Mouse (Mus musculus): ENCODE data around the gene Batf2. TPM values are rescaled to one million over a fixed set of nuclear protein-coding genes. Genes with fewer than 3 reads are reported as not detected.

The Batf2 gene
- polyA plus RNA-seq (2014; fragmentation: Nextera tagmentation; extraction: Ambion mirVana) = not detected in 2 replicates

GRCm38 (mm10) chr19:6140678-6141393, at the start of gene Batf2:
Batf2 (plus strand) TSS chr19:6140983.
- H3K36me3 ChIP-seq (ENCODE audit: control insufficient read depth, insufficient read depth, low read length) = peaks cover 19% of the 10 kb centered on the region
- H3K27ac ChIP-seq (ENCODE audit: low read depth, low read length) = peak within 1 kb of the TSS; percentile 94
- DNase-seq (ENCODE audit: low spot score) (peak; percentile 98), ATAC-seq (peak; percentile 95)
- H3K27me3 ChIP-seq (replicated peaks; ENCODE audit: control insufficient read depth, insufficient read depth, low read length) = no peaks in the 10 kb centered on the region
- H3K4me3 ChIP-seq (ENCODE audit: low read depth, low read length) = peak within 1 kb of the TSS; percentile 48
- no peaks in the 10 kb centered on the region for H3K9me3 ChIP-seq (replicated peaks; ENCODE audit: control insufficient read depth, low read length)
- peaks cover 8% of the 10 kb centered on the region for H3K4me1 ChIP-seq (ENCODE audit: control insufficient read depth, insufficient read depth, low read length)
- peak within 1 kb of the TSS; percentile 80 for H3K9ac ChIP-seq (ENCODE audit: low read length)
- peak within 1 kb of the TSS; percentile 59 for H3K4me2 ChIP-seq (ENCODE audit: low read length)
- under 1% methylated on average over 68 of the region's 68 CpGs for WGBS

GRCm38 (mm10) chr19:6094119-6094518, 46.7 kb upstream of the Batf2 start, which contains the start of gene AC131692.1:
AC131692.1 (plus strand) TSS chr19:6094419.
- no peak within 1 kb of the TSS for H3K27ac ChIP-seq (ENCODE audit: low read depth, low read length)
- no peaks in the 10 kb centered on the region for H3K27me3 ChIP-seq (replicated peaks; ENCODE audit: control insufficient read depth, insufficient read depth, low read length)
- ATAC-seq = no peak
- no peak within 1 kb of the TSS for H3K4me3 ChIP-seq (ENCODE audit: low read depth, low read length)
- 93% methylated on average over 7 of the region's 7 CpGs for WGBS
- H3K9ac ChIP-seq (ENCODE audit: low read length) = no peak within 1 kb of the TSS
- H3K9me3 ChIP-seq (replicated peaks; ENCODE audit: control insufficient read depth, low read length) = no peaks in the 10 kb centered on the region
- H3K4me2 ChIP-seq (ENCODE audit: low read length) = no peak within 1 kb of the TSS
- peaks cover 44% of the 10 kb centered on the region for H3K36me3 ChIP-seq (ENCODE audit: control insufficient read depth, insufficient read depth, low read length)
- no peak for DNase-seq (ENCODE audit: low spot score)
- no peaks in the 10 kb centered on the region for H3K4me1 ChIP-seq (ENCODE audit: control insufficient read depth, insufficient read depth, low read length)

GRCm38 (mm10) chr19:6097847-6098246, 42.9 kb upstream of the Batf2 start:
- H3K4me1 ChIP-seq (ENCODE audit: control insufficient read depth, insufficient read depth, low read length) = no peaks in the 10 kb centered on the region
- peaks cover 15% of the 10 kb centered on the region; the same call in 1 of the 2 replicates for H3K36me3 ChIP-seq (ENCODE audit: control insufficient read depth, insufficient read depth, low read length)
- no peaks in the 10 kb centered on the region for H3K9me3 ChIP-seq (replicated peaks; ENCODE audit: control insufficient read depth, low read length)
- H3K4me2 ChIP-seq (ENCODE audit: low read length) = no peak overlapping the region
- DNase-seq (ENCODE audit: low spot score) = no peak
- ATAC-seq = no peak
- H3K27ac ChIP-seq (ENCODE audit: low read depth, low read length) = no peak overlapping the region
- no peaks in the 10 kb centered on the region for H3K27me3 ChIP-seq (replicated peaks; ENCODE audit: control insufficient read depth, insufficient read depth, low read length)
- H3K4me3 ChIP-seq (ENCODE audit: low read depth, low read length) = no peak overlapping the region
- no peak overlapping the region for H3K9ac ChIP-seq (ENCODE audit: low read length)
- 89% methylated on average over 3 of the region's 3 CpGs for WGBS

GRCm38 (mm10) chr19:6101186-6101585, 39.6 kb upstream of the Batf2 start:
- WGBS = 84% methylated on average over 6 of the region's 6 CpGs
- no peak overlapping the region for H3K4me2 ChIP-seq (ENCODE audit: low read length)

GRCm38 (mm10) chr19:6102169-6102853, 38.5 kb upstream of the Batf2 start:
- Histone ChIP-seq H3K27me3 (replicated peaks; ENCODE audit: control insufficient read depth, insufficient read depth, low read length) (no peaks in the 10 kb centered on the region), H3K4me2 (ENCODE audit: low read length) (no peak overlapping the region), H3K4me1 (ENCODE audit: control insufficient read depth, insufficient read depth, low read length) (no peaks in the 10 kb centered on the region), H3K9ac (ENCODE audit: low read length) (no peak overlapping the region), H3K4me3 (ENCODE audit: low read depth, low read length) (no peak overlapping the region), H3K27ac (ENCODE audit: low read depth, low read length) (no peak overlapping the region), H3K36me3 (ENCODE audit: control insufficient read depth, insufficient read depth, low read length) (no peaks in the 10 kb centered on the region), H3K9me3 (replicated peaks; ENCODE audit: control insufficient read depth, low read length) (no peaks in the 10 kb centered on the region)
- DNase-seq (ENCODE audit: low spot score) (no peak), ATAC-seq (no peak)
- WGBS = 79% methylated on average over 6 of the region's 6 CpGs

More at GRCm38 (mm10) chr19:6101186-6101585, 39.6 kb upstream of the Batf2 start:
- Histone ChIP-seq H3K36me3 (ENCODE audit: control insufficient read depth, insufficient read depth, low read length) (no peaks in the 10 kb centered on the region), H3K27ac (ENCODE audit: low read depth, low read length) (no peak overlapping the region), H3K9ac (ENCODE audit: low read length) (no peak overlapping the region), H3K4me3 (ENCODE audit: low read depth, low read length) (no peak overlapping the region), H3K4me1 (ENCODE audit: control insufficient read depth, insufficient read depth, low read length) (no peaks in the 10 kb centered on the region), H3K27me3 (replicated peaks; ENCODE audit: control insufficient read depth, insufficient read depth, low read length) (no peaks in the 10 kb centered on the region), H3K9me3 (replicated peaks; ENCODE audit: control insufficient read depth, low read length) (no peaks in the 10 kb centered on the region)
- ATAC-seq (no peak), DNase-seq (ENCODE audit: low spot score) (no peak)

- H3K4me3 ChIP-seq (ENCODE audit: low read depth, low read length) = no peak overlapping the region
- ATAC-seq = no peak
- H3K27ac ChIP-seq (ENCODE audit: low read depth, low read length) = no peak overlapping the region
- H3K4me1 ChIP-seq (ENCODE audit: control insufficient read depth, insufficient read depth, low read length) = no peaks in the 10 kb centered on the region
- no peak overlapping the region for H3K4me2 ChIP-seq (ENCODE audit: low read length)
- 89% methylated on average over 4 of the region's 4 CpGs for WGBS
- H3K36me3 ChIP-seq (ENCODE audit: control insufficient read depth, insufficient read depth, low read length) = no peaks in the 10 kb centered on the region
- H3K27me3 ChIP-seq (replicated peaks; ENCODE audit: control insufficient read depth, insufficient read depth, low read length) = no peaks in the 10 kb centered on the region
- H3K9me3 ChIP-seq (replicated peaks; ENCODE audit: control insufficient read depth, low read length) = no peaks in the 10 kb centered on the region
- no peak for DNase-seq (ENCODE audit: low spot score)
- no peak overlapping the region for H3K9ac ChIP-seq (ENCODE audit: low read length)
These were observed 36.3 kb upstream of the Batf2 start for GRCm38 (mm10) chr19:6104476-6104875.

- Histone ChIP-seq H3K27me3 (replicated peaks; ENCODE audit: control insufficient read depth, insufficient read depth, low read length) (no peaks in the 10 kb centered on the region), H3K36me3 (ENCODE audit: control insufficient read depth, insufficient read depth, low read length) (no peaks in the 10 kb centered on the region), H3K27ac (ENCODE audit: low read depth, low read length) (no peak within 1 kb of the TSS), H3K4me2 (ENCODE audit: low read length) (no peak within 1 kb of the TSS), H3K9me3 (replicated peaks; ENCODE audit: control insufficient read depth, low read length) (no peaks in the 10 kb centered on the region), H3K4me3 (ENCODE audit: low read depth, low read length) (no peak within 1 kb of the TSS), H3K9ac (ENCODE audit: low read length) (no peak within 1 kb of the TSS), H3K4me1 (ENCODE audit: control insufficient read depth, insufficient read depth, low read length) (no peaks in the 10 kb centered on the region)
- WGBS = 91% methylated on average over 7 of the region's 7 CpGs
- no peak for ATAC-seq
- no peak for DNase-seq (ENCODE audit: low spot score)
These were observed 35.2 kb upstream of the Batf2 start, which contains the start of gene Naaladl1 for GRCm38 (mm10) chr19:6105586-6105985. Naaladl1 (plus strand) TSS chr19:6105782.

GRCm38 (mm10) chr19:6113116-6113515, 27.7 kb upstream of the Batf2 start:
- peaks cover 9% of the 10 kb centered on the region for H3K4me1 ChIP-seq (ENCODE audit: control insufficient read depth, insufficient read depth, low read length)
- no peaks in the 10 kb centered on the region for H3K27me3 ChIP-seq (replicated peaks; ENCODE audit: control insufficient read depth, insufficient read depth, low read length)
- DNase-seq (ENCODE audit: low spot score) = no peak
- H3K4me3 ChIP-seq (ENCODE audit: low read depth, low read length) = no peak overlapping the region
- H3K36me3 ChIP-seq (ENCODE audit: control insufficient read depth, insufficient read depth, low read length) = peaks cover 40% of the 10 kb centered on the region
- H3K9ac ChIP-seq (ENCODE audit: low read length) = no peak overlapping the region
- no peaks in the 10 kb centered on the region for H3K9me3 ChIP-seq (replicated peaks; ENCODE audit: control insufficient read depth, low read length)
- 68% methylated on average over 6 of the region's 6 CpGs for WGBS
- no peak overlapping the region for H3K4me2 ChIP-seq (ENCODE audit: low read length)
- no peak for ATAC-seq
- no peak overlapping the region for H3K27ac ChIP-seq (ENCODE audit: low read depth, low read length)
